Mouse (Mus musculus) small intestine, adult 2 months (tissue): Measurements from ENCODE around the gene Bri3bp. TPM values are rescaled to one million over a fixed set of nuclear protein-coding genes. Genes with fewer than 3 reads are reported as not detected.

Experiments
- H3K27ac ChIP-seq: fragments of 200-500 bp; 2 replicates; pipeline ENCODE4 v1.5.1; 2012; ENCODE audit warnings: low read depth, low read length, control low read depth, inconsistent platforms; ENCODE audit not compliant: insufficient read depth
- H3K27me3 ChIP-seq: fragments of 200-500 bp; 2 replicates; pipeline ENCODE4 v1.6.1; 2012; ENCODE audit warnings: mild to moderate bottlenecking, moderate library complexity, low read length, inconsistent platforms; ENCODE audit not compliant: control insufficient read depth, insufficient read depth
- H3K36me3 ChIP-seq: fragments of 200-500 bp; 2 replicates; pipeline ENCODE4 v1.6.1; 2012; ENCODE audit warnings: mild to moderate bottlenecking, low read length, control low read depth, inconsistent platforms; ENCODE audit not compliant: control insufficient read depth, insufficient read depth
- H3K4me1 ChIP-seq: fragments of 200-500 bp; 2 replicates; pipeline ENCODE4 v1.6.1; 2012; ENCODE audit warnings: low read length, inconsistent platforms, mixed read lengths; ENCODE audit not compliant: control insufficient read depth, insufficient read depth, insufficient read length
- H3K4me3 ChIP-seq: fragments of 200-500 bp; 2 replicates; pipeline ENCODE4 v1.5.1; 2012; ENCODE audit warnings: low read depth, mild to moderate bottlenecking, control low read depth, inconsistent platforms, low read length, moderate library complexity
- CTCF ChIP-seq: fragments of 200-500 bp; IDR thresholded peaks from 2 replicates; pipeline ENCODE4 v1.5.1; 2012; ENCODE audit warnings: low read depth, mild to moderate bottlenecking, control low read depth, inconsistent platforms, low read length, moderate library complexity, mixed read lengths; ENCODE audit not compliant: insufficient replicate concordance, insufficient read length; ENCODE audit errors: extremely low read depth
- POLR2A ChIP-seq: fragments of 200-500 bp; IDR thresholded peaks from 2 replicates; pipeline ENCODE4 v1.6.1; 2012; ENCODE audit warnings: low read depth, mild to moderate bottlenecking, control low read depth, inconsistent platforms, low read length, moderate library complexity
- WGBS: fragments of 180-500 bp; shearing (Covaris S2); methylation state at CpG from one replicate; pipeline ENCODE4 v1.1.7; 2018; 5-methylcytosine and 5-hydroxymethylcytosine counted together
- polyA plus RNA-seq: library from polyadenylated mRNA; depleted of rRNA; stranded (reverse); fragments of >200 nt; gene quantifications from 2 replicates; pipeline ENCODE4 v1.2.3, GENCODE M21; 2012

Bri3bp gene
- polyA plus RNA-seq, 1 experiment: 33.5 TPM

DNA sequence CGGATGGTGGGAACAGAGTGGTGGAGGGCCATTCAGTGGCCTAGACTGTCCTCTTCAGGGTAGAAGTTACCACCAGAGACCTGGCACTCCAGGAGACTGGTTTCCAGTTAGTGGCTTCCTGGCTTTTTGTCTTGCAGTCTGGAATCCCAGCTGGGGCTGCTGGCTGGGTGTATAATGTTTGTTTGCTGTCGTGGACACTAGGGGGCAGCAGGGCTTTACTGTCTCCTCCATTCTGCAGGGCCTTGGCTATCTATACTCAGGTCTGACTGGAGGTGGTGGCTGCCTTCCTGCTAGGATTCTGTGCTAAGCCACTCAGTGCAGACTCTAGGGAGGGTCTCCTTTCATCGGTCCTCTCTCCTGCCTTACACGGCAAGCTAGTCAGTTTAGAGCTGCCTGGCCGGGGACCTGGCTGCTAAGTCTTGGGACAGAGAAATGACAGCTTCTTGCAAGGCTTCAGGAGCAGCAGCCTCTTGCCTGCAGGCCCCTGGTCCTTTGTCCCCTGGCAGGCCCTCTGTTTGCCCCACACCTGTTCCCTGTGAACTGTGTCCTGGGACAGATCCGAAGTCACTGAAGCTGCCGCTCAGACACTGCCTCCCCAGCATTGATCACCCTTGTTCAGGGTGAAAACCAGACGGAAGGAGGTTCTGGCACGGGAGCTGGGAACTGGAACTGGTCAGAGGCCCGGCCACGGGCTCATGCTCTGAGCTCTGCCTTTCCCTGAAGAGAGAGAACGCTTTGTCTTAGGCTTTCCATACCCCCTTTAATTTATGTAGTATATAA is 56.6 kb downstream of the Bri3bp start:
- no peak overlapping the region for H3K27ac ChIP-seq

DNA sequence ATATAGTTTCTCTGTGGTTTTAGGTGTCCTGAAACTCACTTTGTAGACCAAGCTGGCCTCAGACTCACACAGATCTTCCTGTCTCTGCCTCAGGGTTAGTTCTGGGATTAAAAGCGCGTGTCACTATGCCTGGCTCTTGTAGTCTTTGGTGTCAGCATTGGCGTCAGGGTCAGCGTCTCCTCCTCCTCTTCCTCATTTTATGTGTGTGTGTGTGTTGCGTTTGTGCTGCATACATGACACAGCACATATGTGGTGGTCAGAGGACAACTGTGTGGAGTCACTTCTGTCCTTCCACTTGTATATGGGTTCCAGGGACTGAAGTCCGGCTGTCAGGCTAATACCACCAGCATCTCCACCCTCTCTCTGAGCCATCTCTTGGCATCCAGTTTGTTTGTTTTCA is 60.1 kb downstream of the Bri3bp start:
- TF ChIP-seq CTCF (no peak), POLR2A (no peak)
- Histone ChIP-seq H3K27ac (no peak overlapping the region), H3K36me3 (peaks cover 60% of the 10 kb centered on the region), H3K4me1 (no peaks in the 10 kb centered on the region), H3K27me3 (no peaks in the 10 kb centered on the region), H3K4me3 (no peak overlapping the region)
- WGBS: 87% methylated on average over 6 of the region's 6 CpGs

More for the DNA sequence above, 56.6 kb downstream of the Bri3bp start:
- peak; percentile 50; the same call in 1 of the 2 replicates for TF ChIP-seq CTCF
- no peak for TF ChIP-seq POLR2A
- Histone ChIP-seq H3K4me1 (no peaks in the 10 kb centered on the region), H3K27me3 (no peaks in the 10 kb centered on the region), H3K36me3 (peaks cover 52% of the 10 kb centered on the region), H3K4me3 (no peak overlapping the region)
- 76% methylated on average over 12 of the region's 12 CpGs for WGBS

DNA sequence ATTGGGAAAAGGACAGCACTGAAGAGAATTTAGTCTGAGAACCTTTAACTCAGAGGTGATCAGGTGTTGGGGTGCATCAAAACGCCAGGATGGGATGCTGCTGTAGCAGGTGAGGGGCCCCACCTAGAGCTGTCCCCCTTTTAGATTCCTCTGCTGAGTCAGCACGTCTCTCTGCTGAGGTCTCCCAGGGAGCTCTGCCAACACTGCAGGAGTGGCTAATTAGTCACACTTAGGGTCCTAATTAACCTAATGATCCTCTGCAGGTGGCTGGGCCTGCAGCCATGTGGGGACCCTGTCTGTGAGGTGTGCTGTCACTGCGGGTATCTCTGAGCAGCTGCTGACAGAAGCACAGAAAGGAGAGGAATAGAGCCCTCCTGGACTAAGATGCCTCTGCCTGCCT is 60.8 kb downstream of the Bri3bp start:
- peaks cover 63% of the 10 kb centered on the region for H3K36me3 ChIP-seq
- no peak for TF ChIP-seq CTCF
- TF ChIP-seq POLR2A: no peak
- H3K27ac ChIP-seq: no peak overlapping the region
- H3K4me3 ChIP-seq: no peak overlapping the region
- H3K4me1 ChIP-seq: no peaks in the 10 kb centered on the region
- 59% methylated on average over 3 of the region's 3 CpGs for WGBS
- no peaks in the 10 kb centered on the region for H3K27me3 ChIP-seq

DNA sequence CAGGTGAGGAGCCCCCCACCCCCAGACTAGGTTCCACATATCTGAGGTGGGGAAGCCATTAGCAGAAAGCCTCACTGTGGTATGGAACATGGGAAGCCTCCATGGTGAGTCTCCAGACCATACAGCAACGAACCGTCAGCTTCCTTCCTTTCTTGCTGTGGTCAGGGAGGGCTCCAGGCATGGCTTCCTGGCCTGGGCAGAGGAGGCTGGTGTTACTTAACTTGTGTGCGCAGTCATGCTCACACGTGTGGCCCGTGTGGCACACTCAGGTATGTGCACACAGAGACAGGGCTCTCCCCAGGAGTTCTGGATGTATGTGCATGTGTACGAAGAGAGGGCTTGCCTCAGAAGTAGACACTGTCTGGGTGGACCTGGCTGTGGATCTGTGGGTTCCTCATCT is 62.3 kb downstream of the Bri3bp start:
- WGBS: 88% methylated on average over 6 of the region's 6 CpGs
- no peaks in the 10 kb centered on the region for H3K27me3 ChIP-seq

DNA sequence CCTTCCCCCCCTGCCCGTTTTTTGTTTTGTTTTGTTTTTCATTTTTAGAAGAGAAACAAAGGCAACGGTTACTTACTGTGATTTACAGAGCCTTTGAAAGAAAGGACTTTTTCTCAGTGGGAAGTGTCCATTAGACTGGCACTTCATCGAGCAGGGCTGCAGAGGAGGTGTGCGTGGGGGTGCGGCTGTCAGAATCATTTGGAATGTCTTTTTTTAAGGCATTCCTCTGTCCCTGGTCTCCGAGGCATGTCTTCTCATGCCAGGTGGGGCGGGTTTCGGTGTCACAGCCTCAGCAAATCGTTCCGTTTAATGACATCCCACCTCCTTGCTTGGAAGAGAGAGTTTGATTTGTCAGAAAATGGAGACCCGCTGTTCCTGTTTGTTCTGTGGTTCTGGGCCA is 63.3 kb downstream of the Bri3bp start:
- Histone ChIP-seq H3K27me3 (no peaks in the 10 kb centered on the region), H3K27ac (no peak overlapping the region), H3K4me3 (no peak overlapping the region), H3K4me1 (no peaks in the 10 kb centered on the region), H3K36me3 (peaks cover 67% of the 10 kb centered on the region)
- no peak for TF ChIP-seq POLR2A
- TF ChIP-seq CTCF: no peak
- 85% methylated on average over 11 of the region's 11 CpGs for WGBS

More for the DNA sequence above, 62.3 kb downstream of the Bri3bp start:
- H3K4me1 ChIP-seq: no peaks in the 10 kb centered on the region
- H3K27ac ChIP-seq: no peak overlapping the region
- H3K36me3 ChIP-seq: peaks cover 66% of the 10 kb centered on the region
- no peak overlapping the region for H3K4me3 ChIP-seq
- TF ChIP-seq CTCF (no peak), POLR2A (no peak)

DNA sequence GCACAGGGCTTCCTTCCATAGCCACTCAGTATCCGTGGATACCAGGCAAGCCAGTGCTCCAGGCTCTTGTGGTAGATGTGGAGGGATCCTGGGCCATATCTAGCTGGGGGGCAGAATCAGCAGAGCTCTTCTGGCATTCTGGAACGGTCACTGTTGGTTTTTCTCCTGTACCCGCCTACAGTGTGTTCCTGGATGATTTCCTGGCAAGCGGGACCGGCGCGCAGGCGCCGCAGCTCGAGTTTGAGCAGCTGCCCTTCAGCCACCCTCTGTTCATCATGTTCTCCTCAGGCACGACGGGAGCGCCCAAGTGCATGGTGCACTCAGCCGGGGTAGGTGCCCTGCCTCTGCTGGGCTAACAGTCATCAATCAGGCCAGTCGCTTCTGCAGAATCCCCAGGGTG is 64.6 kb downstream of the Bri3bp start:
- peaks cover 64% of the 10 kb centered on the region for H3K36me3 ChIP-seq
- no peak for TF ChIP-seq CTCF
- no peak for TF ChIP-seq POLR2A
- no peak overlapping the region for H3K27ac ChIP-seq
- no peaks in the 10 kb centered on the region for H3K4me1 ChIP-seq
- no peaks in the 10 kb centered on the region for H3K27me3 ChIP-seq
- no peak overlapping the region for H3K4me3 ChIP-seq
- 89% methylated on average over 15 of the region's 15 CpGs for WGBS

DNA sequence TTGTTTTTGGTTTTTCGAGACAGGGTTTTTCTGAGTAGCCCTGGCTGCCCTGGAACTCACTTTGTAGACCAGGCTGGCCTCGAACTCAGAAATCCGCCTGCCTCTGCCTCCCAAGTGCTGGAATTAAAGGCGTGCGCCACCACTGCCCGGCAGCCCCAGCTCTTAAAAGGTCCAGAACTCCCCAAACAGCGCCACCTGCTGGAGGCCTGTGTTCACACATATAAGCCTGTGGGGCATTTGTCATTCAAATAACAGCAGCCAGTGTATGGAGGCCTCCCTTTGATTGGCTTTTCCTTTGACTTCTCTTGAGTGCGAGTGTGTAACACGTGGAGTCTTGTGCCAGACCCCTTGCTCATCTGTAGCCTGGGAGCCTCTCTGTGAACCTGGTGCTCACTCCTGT is 66.2 kb downstream of the Bri3bp start:
- TF ChIP-seq POLR2A: no peak
- no peak for TF ChIP-seq CTCF
- no peak overlapping the region for H3K27ac ChIP-seq
- peaks cover 73% of the 10 kb centered on the region for H3K36me3 ChIP-seq
- H3K27me3 ChIP-seq: no peaks in the 10 kb centered on the region
- 92% methylated on average over 9 of the region's 9 CpGs for WGBS
- H3K4me1 ChIP-seq: no peaks in the 10 kb centered on the region
- H3K4me3 ChIP-seq: no peak overlapping the region
